Mouse (Mus musculus): ENCODE measurements around the gene Eno3.

GRCm38 (mm10) chr11:70701221-70701955 is 44.4 kb downstream of the Eno3 start:
- TF ChIP-seq POLR2A (IDR thresholded peaks at IDR 0.05; ENCODE audit: insufficient read depth, low read length) = no peak
- TF ChIP-seq CTCF (IDR thresholded peaks at IDR 0.05; ENCODE audit: low read depth, low read length) = no peak
- no peak for TF ChIP-seq EP300 (IDR thresholded peaks at IDR 0.05; ENCODE audit: insufficient read depth, low read depth, low read length)
